Mouse (Mus musculus) myocyte (in vitro differentiated cells): ENCODE results near the gene Pde4d. TPM values are rescaled to one million over a fixed set of nuclear protein-coding genes. Genes with fewer than 3 reads are reported as not detected.

ENCODE experiments used
- H3K27me3 ChIP-seq: one replicate; pipeline ENCODE4 v1.6.1; 2011; ENCODE audit not compliant: control insufficient read depth, insufficient read depth, insufficient read length
- H3K36me3 ChIP-seq: one replicate; pipeline ENCODE4 v1.6.1; 2011; ENCODE audit not compliant: control insufficient read depth, insufficient read depth
- H3K4me2 ChIP-seq: one replicate; pipeline ENCODE4 v1.6.1; 2011; ENCODE audit warnings: low read depth, control low read depth
- H3K4me3 ChIP-seq: one replicate; pipeline ENCODE4 v1.5.1; 2011; ENCODE audit warnings: mild to moderate bottlenecking, control low read depth, moderate library complexity
- H3K79me2 ChIP-seq: one replicate; pipeline ENCODE4 v1.6.1; 2011; ENCODE audit not compliant: control insufficient read depth, insufficient read depth
- H3ac ChIP-seq: one replicate; pipeline ENCODE4 v1.6.1; 2011; ENCODE audit not compliant: control insufficient read depth, insufficient read length
- CEBPB ChIP-seq: IDR thresholded peaks from 2 replicates; pipeline ENCODE4 v1.6.1; 2011; ENCODE audit warnings: mild to moderate bottlenecking, moderate library complexity; ENCODE audit not compliant: poor library complexity, insufficient read depth, severe bottlenecking
- E2F4 ChIP-seq: IDR thresholded peaks from one replicate; pipeline ENCODE4 v1.6.1; 2011; ENCODE audit warnings: mild to moderate bottlenecking, control low read depth, moderate library complexity; ENCODE audit not compliant: insufficient read depth
- MAX ChIP-seq: IDR thresholded peaks from one replicate; pipeline ENCODE4 v1.6.1; 2011; ENCODE audit warnings: low read depth, mild to moderate bottlenecking, control low read depth
- MYOD1 ChIP-seq, 3 experiments: IDR thresholded peaks; one replicate each; pipeline ENCODE4 v1.6.1; 2011; ENCODE audit warnings: control low read depth in 2 of 3, low read depth in 2 of 3, mild to moderate bottlenecking in 2 of 3, moderate library complexity in 1 of 3; ENCODE audit not compliant: insufficient read length in 2 of 3, control insufficient read depth in 1 of 3
- MYOG ChIP-seq, 3 experiments: IDR thresholded peaks; one replicate each; pipeline ENCODE4 v1.6.1; 2011; ENCODE audit warnings: control low read depth in 2 of 3, low read depth in 2 of 3, mild to moderate bottlenecking in 2 of 3; ENCODE audit not compliant: insufficient read length in 2 of 3, control insufficient read depth in 1 of 3, insufficient read depth in 1 of 3
- POLR2A ChIP-seq: IDR thresholded peaks from one replicate; pipeline ENCODE4 v1.6.1; 2011; ENCODE audit warnings: low read depth, mild to moderate bottlenecking, control low read depth, moderate library complexity; ENCODE audit not compliant: insufficient read length
- POLR2AphosphoS2 ChIP-seq: IDR thresholded peaks from one replicate; pipeline ENCODE4 v1.6.1; 2011; ENCODE audit warnings: low read depth, control low read depth; ENCODE audit not compliant: insufficient read length
- REST ChIP-seq: IDR thresholded peaks from one replicate; pipeline ENCODE4 v1.6.1; 2011; ENCODE audit warnings: mild to moderate bottlenecking, control low read depth, moderate library complexity; ENCODE audit not compliant: insufficient read depth, insufficient read length
- SRF ChIP-seq: IDR thresholded peaks from one replicate; pipeline ENCODE4 v1.6.1; 2011; ENCODE audit warnings: low read depth; ENCODE audit not compliant: control insufficient read depth, insufficient read length
- TCF12 ChIP-seq: IDR thresholded peaks from one replicate; pipeline ENCODE4 v1.6.1; 2011; ENCODE audit warnings: mild to moderate bottlenecking, control low read depth; ENCODE audit not compliant: poor library complexity, insufficient read depth, severe bottlenecking
- TCF3 ChIP-seq: IDR thresholded peaks from one replicate; pipeline ENCODE4 v1.6.1; 2011; ENCODE audit warnings: low read depth, control low read depth; ENCODE audit not compliant: insufficient read length
- USF1 ChIP-seq: IDR thresholded peaks from one replicate; pipeline ENCODE4 v1.6.1; 2011; ENCODE audit warnings: low read depth, mild to moderate bottlenecking, control low read depth, moderate library complexity
- polyA plus RNA-seq: library from polyadenylated mRNA; unstranded; fragments of >200 nt; fragmentation: generic; extraction: Trizol; gene quantifications from one replicate; pipeline ENCODE4 v1.2.1, GENCODE M21; 2012; ENCODE audit warnings: missing spikeins

The Pde4d gene
- polyA plus RNA-seq, 1 experiment: 8.2 TPM

DNA sequence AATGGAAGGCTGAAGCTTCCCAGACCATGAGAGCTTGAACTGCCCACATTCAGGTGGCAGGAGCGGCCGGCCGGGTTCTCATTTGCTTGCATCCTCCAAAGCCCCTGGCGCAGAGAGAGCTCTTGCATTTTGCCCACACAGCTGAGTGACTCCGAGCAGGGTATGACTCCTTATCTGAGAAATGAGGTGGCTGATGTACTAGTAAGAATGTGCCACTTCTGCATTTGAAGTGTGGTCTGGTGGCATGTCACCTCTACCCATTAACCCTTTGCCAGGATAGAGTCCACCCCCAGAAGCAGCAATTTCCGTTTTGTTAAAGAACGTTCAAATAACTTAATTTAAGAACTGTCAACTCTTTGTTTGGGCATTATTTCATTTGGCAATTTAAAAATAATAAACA is 412.0 kb downstream of the Pde4d start:
- Histone ChIP-seq H3K79me2 (no peaks in the 10 kb centered on the region), H3K4me3 (no peak overlapping the region), H3K27me3 (no peaks in the 10 kb centered on the region), H3K4me2 (no peak overlapping the region), H3K36me3 (no peaks in the 10 kb centered on the region), H3ac (no peak overlapping the region)
- no peak for TF ChIP-seq SRF
- no peak for TF ChIP-seq USF1
- no peak for TF ChIP-seq MYOD1 (IDR thresholded peaks at IDR 0.05; ENCODE audit: control insufficient read depth in 1 of 3, insufficient read length in 2 of 3, low read depth in 2 of 3)
- no peak for TF ChIP-seq TCF12
- no peak for TF ChIP-seq TCF3
- no peak for TF ChIP-seq REST
- TF ChIP-seq POLR2AphosphoS2: no peak
- TF ChIP-seq CEBPB: no peak
- no peak for TF ChIP-seq MAX
- no peak for TF ChIP-seq POLR2A
- TF ChIP-seq E2F4: no peak
- TF ChIP-seq MYOG (IDR thresholded peaks at IDR 0.05; ENCODE audit: control insufficient read depth in 1 of 3, insufficient read depth in 1 of 3, insufficient read length in 2 of 3, low read depth in 2 of 3): no peak

DNA sequence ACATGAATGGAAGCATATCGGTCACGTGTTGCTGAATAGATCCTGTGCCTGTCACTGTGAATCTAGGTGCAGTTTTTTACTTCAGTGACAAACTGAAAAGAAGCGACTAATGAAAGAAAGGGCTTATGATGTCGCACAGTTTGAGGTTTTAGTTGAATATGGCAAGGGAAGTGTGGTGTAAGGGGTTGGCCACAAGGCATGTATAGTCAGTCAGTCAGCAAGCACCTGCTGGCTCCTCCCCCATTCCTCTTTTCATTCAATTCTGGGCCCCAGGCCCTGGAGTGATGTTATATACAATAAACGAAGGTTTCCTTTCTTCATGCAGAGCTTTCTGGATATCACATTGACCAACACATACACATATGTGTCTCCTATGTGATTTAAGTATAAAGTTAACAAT is 412.4 kb downstream of the Pde4d start:
- Histone ChIP-seq H3K36me3 (no peaks in the 10 kb centered on the region), H3K4me3 (no peak overlapping the region), H3K4me2 (no peak overlapping the region), H3ac (no peak overlapping the region), H3K27me3 (no peaks in the 10 kb centered on the region), H3K79me2 (no peaks in the 10 kb centered on the region)
- TF ChIP-seq MYOG (IDR thresholded peaks at IDR 0.05; ENCODE audit: control insufficient read depth in 1 of 3, insufficient read depth in 1 of 3, insufficient read length in 2 of 3, low read depth in 2 of 3) (no peak), SRF (no peak), USF1 (no peak), REST (no peak), TCF3 (no peak), POLR2A (no peak), CEBPB (no peak), TCF12 (no peak), E2F4 (no peak), MAX (no peak), MYOD1 (IDR thresholded peaks at IDR 0.05; ENCODE audit: control insufficient read depth in 1 of 3, insufficient read length in 2 of 3, low read depth in 2 of 3) (no peak), POLR2AphosphoS2 (no peak)

DNA sequence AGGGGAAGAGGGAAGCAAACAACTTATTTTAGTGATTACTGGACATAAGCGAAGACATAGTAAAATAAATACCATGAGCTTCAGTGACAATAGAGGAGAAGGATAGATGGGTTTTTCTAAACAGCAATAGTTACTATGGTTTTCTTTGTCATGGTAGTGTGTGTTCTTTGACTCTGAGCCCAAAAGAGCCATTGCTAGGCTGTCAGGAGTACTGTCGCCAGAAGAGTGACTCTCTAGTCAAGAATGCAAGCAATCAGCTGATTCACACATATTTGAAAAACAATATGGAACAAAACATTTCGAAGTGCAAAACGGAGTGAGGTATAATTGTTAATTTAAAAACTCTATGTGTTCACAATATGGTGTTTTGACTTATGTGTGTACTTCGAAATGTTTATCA is 450.4 kb downstream of the Pde4d start:
- no peaks in the 10 kb centered on the region for H3K36me3 ChIP-seq
- H3K79me2 ChIP-seq: no peaks in the 10 kb centered on the region
- TF ChIP-seq USF1: no peak
- no peak for TF ChIP-seq MAX
- no peak for TF ChIP-seq MYOG (IDR thresholded peaks at IDR 0.05; ENCODE audit: control insufficient read depth in 1 of 3, insufficient read depth in 1 of 3, insufficient read length in 2 of 3, low read depth in 2 of 3)
- TF ChIP-seq REST: no peak
- no peak for TF ChIP-seq CEBPB
- no peak for TF ChIP-seq TCF3
- TF ChIP-seq POLR2AphosphoS2: no peak
- no peak for TF ChIP-seq MYOD1 (IDR thresholded peaks at IDR 0.05; ENCODE audit: control insufficient read depth in 1 of 3, insufficient read length in 2 of 3, low read depth in 2 of 3)
- H3ac ChIP-seq: no peak overlapping the region
- H3K4me3 ChIP-seq: no peak overlapping the region
- H3K27me3 ChIP-seq: no peaks in the 10 kb centered on the region
- no peak overlapping the region for H3K4me2 ChIP-seq

DNA sequence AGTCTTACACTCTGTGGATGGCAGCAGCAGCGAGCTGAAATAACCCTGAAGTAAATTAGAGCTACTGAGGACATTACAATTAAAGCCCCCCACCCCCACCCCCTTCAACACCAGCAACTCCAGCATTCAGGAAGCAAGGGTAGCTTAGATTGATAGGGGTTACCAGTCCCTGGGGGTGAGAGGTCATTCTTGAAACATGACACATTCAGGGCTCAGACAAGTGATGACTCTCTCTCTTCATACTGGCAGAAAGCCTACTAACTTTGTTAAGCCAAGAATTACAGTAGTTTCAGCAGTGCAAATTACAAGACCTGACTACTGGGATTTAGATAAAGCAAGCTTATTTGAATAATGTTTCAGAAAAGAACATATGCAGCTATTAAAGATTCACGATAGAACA is 455.4 kb downstream of the Pde4d start:
- H3K4me2 ChIP-seq: no peak overlapping the region
- TF ChIP-seq TCF12 (no peak), CEBPB (no peak), POLR2AphosphoS2 (no peak), MAX (no peak), MYOG (IDR thresholded peaks at IDR 0.05; ENCODE audit: control insufficient read depth in 1 of 3, insufficient read depth in 1 of 3, insufficient read length in 2 of 3, low read depth in 2 of 3) (no peak), POLR2A (no peak)

DNA sequence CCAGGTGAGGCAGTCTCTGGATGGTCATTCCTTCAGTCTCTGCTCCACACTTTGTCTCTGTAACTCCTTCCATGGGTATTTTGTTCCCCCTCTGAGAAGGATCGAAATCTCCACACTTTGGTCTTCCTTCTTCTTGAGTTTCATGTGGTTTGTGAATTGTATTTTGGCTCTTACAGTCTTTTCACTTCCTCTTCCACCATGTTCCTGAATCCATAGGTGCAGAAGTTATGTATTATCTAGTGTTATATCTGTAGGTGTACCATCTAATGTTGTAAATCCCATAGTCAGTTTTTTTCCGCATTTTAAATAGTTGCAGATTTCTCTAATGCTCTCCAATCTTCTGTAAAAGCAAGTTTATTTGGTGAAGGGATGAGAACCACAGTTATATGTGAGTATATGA is 459.4 kb downstream of the Pde4d start:
- H3ac ChIP-seq: no peak overlapping the region
- H3K4me3 ChIP-seq: no peak overlapping the region
- no peaks in the 10 kb centered on the region for H3K27me3 ChIP-seq
- H3K4me2 ChIP-seq: no peak overlapping the region
- TF ChIP-seq POLR2A: no peak
- TF ChIP-seq TCF3: no peak
- TF ChIP-seq REST: no peak
- no peak for TF ChIP-seq TCF12
- no peak for TF ChIP-seq MYOG (IDR thresholded peaks at IDR 0.05; ENCODE audit: control insufficient read depth in 1 of 3, insufficient read depth in 1 of 3, insufficient read length in 2 of 3, low read depth in 2 of 3)
- TF ChIP-seq E2F4: no peak
- TF ChIP-seq CEBPB: no peak
- no peak for TF ChIP-seq USF1
- no peak for TF ChIP-seq SRF
- TF ChIP-seq MAX: no peak
- no peak for TF ChIP-seq MYOD1 (IDR thresholded peaks at IDR 0.05; ENCODE audit: control insufficient read depth in 1 of 3, insufficient read length in 2 of 3, low read depth in 2 of 3)
- H3K36me3 ChIP-seq: no peaks in the 10 kb centered on the region
- H3K79me2 ChIP-seq: no peaks in the 10 kb centered on the region

More for the DNA sequence above, 455.4 kb downstream of the Pde4d start:
- Histone ChIP-seq H3K79me2 (no peaks in the 10 kb centered on the region), H3K4me3 (no peak overlapping the region), H3K27me3 (no peaks in the 10 kb centered on the region), H3K36me3 (no peaks in the 10 kb centered on the region), H3ac (no peak overlapping the region)
